Mouse (Mus musculus): Measurements from ENCODE around the gene Eef1a2. TPM values are rescaled to one million over a fixed set of nuclear protein-coding genes. Genes with fewer than 3 reads are reported as not detected.

Eef1a2 gene
- polyA plus RNA-seq (2014; fragmentation: Illumina TruSeq; extraction: RNeasy Lipid Tissue Mini Kit (QIAGEN cat#74804); ENCODE audit: low read depth, low replicate concordance) = not detected

GRCm38 (mm10) chr2:181156248-181157121, at the start of gene Eef1a2:
TSS of gene Eef1a2 (minus strand) at chr2:181157014.

DNA sequence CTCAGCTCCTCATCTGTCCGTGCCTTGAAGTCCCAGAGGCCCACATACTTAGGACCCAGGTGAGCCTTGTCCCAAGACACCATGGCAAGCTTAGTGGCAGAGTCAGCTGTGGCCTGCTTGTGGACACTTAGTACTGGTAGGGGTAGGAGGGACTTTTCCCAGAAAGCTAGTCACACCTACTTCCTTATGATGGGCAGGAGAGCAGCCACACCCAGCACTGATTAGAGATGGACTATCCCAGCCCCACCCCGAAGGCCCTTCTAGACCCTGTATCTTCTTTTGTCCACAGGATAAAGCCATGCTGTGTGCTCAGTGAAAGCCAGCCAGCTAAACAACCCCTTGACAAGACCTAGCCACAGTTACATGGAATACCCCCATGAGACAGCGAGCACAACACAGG, 45.6 kb upstream of the Eef1a2 start, which contains the start of gene Ptk6:
Gene Ptk6 (minus strand): TSS at position 368 of the 400 bp plus-strand sequence.

DNA sequence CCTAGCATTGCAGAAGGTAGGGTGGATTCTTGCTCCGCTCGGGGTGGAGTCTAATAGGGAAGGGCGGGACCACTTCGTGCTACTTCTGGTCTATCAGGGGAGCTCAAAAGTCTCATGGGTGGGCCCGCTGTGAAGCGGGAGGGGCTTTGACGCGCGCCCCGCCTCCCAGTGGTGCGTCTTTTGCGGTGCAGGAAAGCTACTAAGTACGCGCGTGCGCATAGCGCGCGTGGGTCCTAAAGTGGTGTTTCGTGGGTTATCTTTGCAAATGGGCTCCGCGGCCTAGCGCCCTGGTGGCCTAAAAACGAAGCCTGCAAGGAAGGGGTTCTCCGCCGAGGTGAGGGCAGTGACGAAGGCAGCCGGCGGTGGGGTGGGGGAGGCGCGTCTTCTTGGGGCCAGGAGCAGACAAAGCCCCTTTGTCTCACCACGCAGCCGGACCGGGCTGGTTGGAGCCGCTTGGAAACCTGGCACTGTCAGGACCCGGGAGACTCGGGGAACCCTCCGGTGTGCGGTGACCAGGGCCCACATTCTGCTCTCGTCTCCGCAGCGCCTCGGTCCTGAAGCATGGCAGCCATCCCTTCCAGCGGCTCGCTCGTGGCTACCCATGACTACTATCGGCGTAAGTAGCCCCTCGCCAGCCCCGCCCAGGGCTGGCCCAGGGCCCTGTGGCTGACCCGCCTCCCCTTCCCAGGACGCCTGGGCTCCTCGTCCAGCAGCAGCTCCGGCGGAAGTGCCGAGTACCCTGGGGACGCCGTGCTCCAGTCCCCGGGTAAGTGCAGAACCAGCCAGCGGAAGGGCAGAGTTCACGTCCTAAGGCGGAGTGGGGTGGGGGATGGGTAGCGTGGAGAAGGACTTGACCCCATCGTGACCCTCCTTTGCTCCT, 30.5 kb upstream of the Eef1a2 start, which contains the start of gene Ppdpf:
Gene Ppdpf (plus strand): TSS at position 127 of the 880 bp plus-strand sequence.

DNA sequence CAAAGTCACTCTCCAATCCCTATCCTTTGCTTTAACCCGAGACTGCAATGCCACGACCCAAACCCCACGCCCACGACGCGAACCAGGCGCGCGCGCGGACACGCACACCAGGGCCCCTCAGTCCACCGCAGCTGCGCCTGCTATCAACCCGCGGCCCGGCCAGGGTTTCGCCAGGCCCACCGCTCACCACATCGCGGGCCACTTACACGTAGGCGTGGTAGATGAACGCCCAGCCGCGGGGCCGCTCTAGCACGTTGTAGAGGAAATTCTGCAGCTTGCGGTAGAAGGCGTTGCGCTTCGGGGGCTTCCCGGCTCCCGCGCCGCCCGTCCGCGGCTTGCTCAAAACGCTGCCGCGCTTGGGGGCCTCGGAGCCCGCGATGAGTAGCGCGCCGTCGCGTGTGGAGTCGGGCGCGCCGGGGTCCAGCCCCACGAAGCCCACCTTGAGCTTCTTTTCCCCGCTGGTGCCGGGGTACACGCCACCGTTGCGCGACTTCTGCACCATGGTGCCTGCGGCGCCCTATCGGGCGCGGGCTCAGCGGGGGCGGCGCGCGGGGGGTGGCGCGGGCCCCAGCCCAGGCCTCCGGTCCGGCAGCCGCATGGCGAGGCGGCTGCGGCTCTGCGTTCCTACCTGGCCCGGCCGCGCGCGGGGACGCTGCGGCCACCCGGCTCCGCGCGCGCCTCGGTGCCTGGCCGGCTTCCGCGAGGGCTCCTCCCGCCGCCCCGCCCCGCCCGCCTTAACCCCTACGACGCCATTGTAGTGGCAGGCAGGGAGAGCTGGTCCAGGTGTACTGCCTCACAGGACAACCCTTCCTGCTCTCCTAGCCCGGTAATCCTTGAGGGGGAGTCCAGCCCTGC, 22.0 kb downstream of the Eef1a2 start, which contains the start of gene Kcnq2:
Gene Kcnq2 (minus strand): TSS at position 710 of the 855 bp plus-strand sequence.

Other genes with a start within 250 kb of the Eef1a2 start
- gene Ythdf1, start 236.1 kb downstream of the Eef1a2 start, polyA plus RNA-seq (2014; fragmentation: Illumina TruSeq; extraction: RNeasy Lipid Tissue Mini Kit (QIAGEN cat#74804); ENCODE audit: low read depth, low replicate concordance) = 37.8 TPM
- not detected for gene Birc7, start 228.0 kb downstream of the Eef1a2 start, polyA plus RNA-seq (2014; fragmentation: Illumina TruSeq; extraction: RNeasy Lipid Tissue Mini Kit (QIAGEN cat#74804); ENCODE audit: low read depth, low replicate concordance)
- 17.3 TPM for gene Nkain4, start 202.3 kb downstream of the Eef1a2 start, polyA plus RNA-seq (2014; fragmentation: Illumina TruSeq; extraction: RNeasy Lipid Tissue Mini Kit (QIAGEN cat#74804); ENCODE audit: low read depth, low replicate concordance)
- gene Arfgap1, start 189.8 kb downstream of the Eef1a2 start, polyA plus RNA-seq (2014; fragmentation: Illumina TruSeq; extraction: RNeasy Lipid Tissue Mini Kit (QIAGEN cat#74804); ENCODE audit: low read depth, low replicate concordance) = 84.0 TPM
- 3.1 TPM for gene Col20a1, start 170.5 kb downstream of the Eef1a2 start, polyA plus RNA-seq (2014; fragmentation: Illumina TruSeq; extraction: RNeasy Lipid Tissue Mini Kit (QIAGEN cat#74804); ENCODE audit: low read depth, low replicate concordance)
- not detected for gene Chrna4, start 113.5 kb downstream of the Eef1a2 start, polyA plus RNA-seq (2014; fragmentation: Illumina TruSeq; extraction: RNeasy Lipid Tissue Mini Kit (QIAGEN cat#74804); ENCODE audit: low read depth, low replicate concordance)
- 0.16 TPM for gene Kcnq2, start 21.7 kb downstream of the Eef1a2 start, polyA plus RNA-seq (2014; fragmentation: Illumina TruSeq; extraction: RNeasy Lipid Tissue Mini Kit (QIAGEN cat#74804); ENCODE audit: low read depth, low replicate concordance)
- 69.1 TPM for gene Ppdpf, start 30.2 kb upstream of the Eef1a2 start, polyA plus RNA-seq (2014; fragmentation: Illumina TruSeq; extraction: RNeasy Lipid Tissue Mini Kit (QIAGEN cat#74804); ENCODE audit: low read depth, low replicate concordance)
- not detected for gene Ptk6, start 45.8 kb upstream of the Eef1a2 start, polyA plus RNA-seq (2014; fragmentation: Illumina TruSeq; extraction: RNeasy Lipid Tissue Mini Kit (QIAGEN cat#74804); ENCODE audit: low read depth, low replicate concordance)
- gene Srms, start 56.2 kb upstream of the Eef1a2 start, polyA plus RNA-seq (2014; fragmentation: Illumina TruSeq; extraction: RNeasy Lipid Tissue Mini Kit (QIAGEN cat#74804); ENCODE audit: low read depth, low replicate concordance) = 0.67 TPM
- 3.9 TPM for gene Fndc11, start 63.0 kb upstream of the Eef1a2 start, polyA plus RNA-seq (2014; fragmentation: Illumina TruSeq; extraction: RNeasy Lipid Tissue Mini Kit (QIAGEN cat#74804); ENCODE audit: low read depth, low replicate concordance)
- gene Helz2, start 85.0 kb upstream of the Eef1a2 start, polyA plus RNA-seq (2014; fragmentation: Illumina TruSeq; extraction: RNeasy Lipid Tissue Mini Kit (QIAGEN cat#74804); ENCODE audit: low read depth, low replicate concordance) = 6.7 TPM
- gene Gmeb2, start 131.0 kb upstream of the Eef1a2 start, polyA plus RNA-seq (2014; fragmentation: Illumina TruSeq; extraction: RNeasy Lipid Tissue Mini Kit (QIAGEN cat#74804); ENCODE audit: low read depth, low replicate concordance) = 11.4 TPM
- gene Stmn3, start 157.5 kb upstream of the Eef1a2 start, polyA plus RNA-seq (2014; fragmentation: Illumina TruSeq; extraction: RNeasy Lipid Tissue Mini Kit (QIAGEN cat#74804); ENCODE audit: low read depth, low replicate concordance) = not detected
- gene Rtel1, start 162.7 kb upstream of the Eef1a2 start, polyA plus RNA-seq (2014; fragmentation: Illumina TruSeq; extraction: RNeasy Lipid Tissue Mini Kit (QIAGEN cat#74804); ENCODE audit: low read depth, low replicate concordance) = 31.5 TPM
- 31.6 TPM for gene Zgpat, start 207.9 kb upstream of the Eef1a2 start, polyA plus RNA-seq (2014; fragmentation: Illumina TruSeq; extraction: RNeasy Lipid Tissue Mini Kit (QIAGEN cat#74804); ENCODE audit: low read depth, low replicate concordance)
- 46.8 TPM for gene Arfrp1, start 208.4 kb upstream of the Eef1a2 start, polyA plus RNA-seq (2014; fragmentation: Illumina TruSeq; extraction: RNeasy Lipid Tissue Mini Kit (QIAGEN cat#74804); ENCODE audit: low read depth, low replicate concordance)
- 22.9 TPM for gene Lime1, start 223.1 kb upstream of the Eef1a2 start, polyA plus RNA-seq (2014; fragmentation: Illumina TruSeq; extraction: RNeasy Lipid Tissue Mini Kit (QIAGEN cat#74804); ENCODE audit: low read depth, low replicate concordance)